Mouse (Mus musculus) ovary, adult 10 weeks (tissue): ENCODE results near the gene Zbtb43. TPM values are rescaled to one million over a fixed set of nuclear protein-coding genes. Genes with fewer than 3 reads are reported as not detected.

Experiments
- polyA plus RNA-seq: library from polyadenylated mRNA; stranded (reverse); fragments of 350-450 nt; fragmentation: Illumina TruSeq; extraction: RNeasy Lipid Tissue Mini Kit (QIAGEN cat#74804); gene quantifications from one replicate; pipeline ENCODE4 v1.2.3, GENCODE M21; 2014

Gene Zbtb43
- polyA plus RNA-seq: 19.1 TPM

GRCm38 (mm10) chr2:33468466-33469097, at the start of gene Zbtb43:
Zbtb43 (minus strand) TSS chr2:33468559.

DNA sequence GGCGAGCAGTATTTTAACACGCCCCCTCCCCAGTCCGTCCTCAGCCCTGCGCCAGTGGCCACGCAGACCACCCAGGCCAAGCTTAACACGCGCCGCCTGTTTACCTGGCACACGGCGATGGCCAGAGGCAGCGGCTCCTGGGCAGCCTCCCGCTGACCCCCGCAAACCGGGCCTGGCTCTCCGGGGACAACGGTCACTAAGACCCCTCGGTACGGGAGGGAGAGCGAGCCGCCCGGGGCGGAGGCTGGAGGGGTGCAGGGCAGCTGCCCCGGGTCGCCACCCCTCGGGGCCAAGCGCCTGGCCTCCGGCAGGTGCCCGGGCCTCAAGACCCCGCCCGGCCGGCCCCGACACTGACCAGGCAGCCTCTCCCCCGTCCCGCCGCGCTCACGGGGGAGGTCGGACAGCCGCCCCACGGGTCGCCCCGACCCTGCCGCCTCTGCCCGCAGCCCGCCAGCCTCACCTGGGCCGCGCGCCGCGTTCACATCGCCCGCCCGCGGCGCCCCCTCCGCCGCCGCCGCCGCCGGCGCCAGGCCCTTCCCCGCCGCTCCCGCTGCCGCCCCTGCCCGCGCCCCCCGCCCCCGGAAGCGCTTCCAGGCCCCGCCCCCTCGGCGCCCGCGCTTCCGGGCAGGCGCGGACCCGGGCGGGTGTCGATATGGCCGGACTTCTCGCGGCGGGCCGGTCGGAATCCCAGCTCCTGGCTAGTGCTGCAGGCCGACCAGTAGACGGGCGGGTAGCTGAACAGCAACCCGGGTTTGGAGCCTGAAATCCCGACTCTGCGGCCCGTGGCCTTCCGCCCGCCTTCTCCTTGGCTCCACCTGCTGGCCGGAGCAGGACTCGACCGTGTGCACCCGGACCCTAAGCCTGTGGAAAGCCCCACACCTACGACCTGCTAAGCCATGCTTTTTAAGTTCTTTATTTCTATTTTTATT, 37.3 kb downstream of the Zbtb43 start, which contains the start of gene Zbtb34:
Gene Zbtb34 (minus strand): TSS at position 554 of the 929 bp plus-strand sequence.

Other genes with a start within 250 kb of the Zbtb43 start
- 6.4 TPM for gene Ralgps1, start 97.1 kb downstream of the Zbtb43 start, polyA plus RNA-seq
- 9.5 TPM for gene Zbtb34, start 37.2 kb downstream of the Zbtb43 start, polyA plus RNA-seq
- gene Lmx1b, start 172.0 kb upstream of the Zbtb43 start, polyA plus RNA-seq: not detected